Mouse (Mus musculus) thymus, adult 2 months (tissue): ENCODE results near the gene Cog6.

ENCODE experiments used
- CTCF ChIP-seq: fragments of 200-500 bp; IDR thresholded peaks from 2 replicates; pipeline ENCODE4 v1.5.1; 2012; ENCODE audit warnings: mild to moderate bottlenecking, control low read depth, low read length, moderate library complexity, borderline replicate concordance; ENCODE audit not compliant: control insufficient read depth, poor library complexity, insufficient read depth; ENCODE audit errors: extremely low read depth
- POLR2A ChIP-seq: fragments of 200-500 bp; IDR thresholded peaks from 2 replicates; pipeline ENCODE4 v1.6.1; 2012; ENCODE audit warnings: mild to moderate bottlenecking, low read length, control low read depth, moderate library complexity; ENCODE audit not compliant: control insufficient read depth, poor library complexity, insufficient read depth; ENCODE audit errors: extremely low read depth

- TF ChIP-seq POLR2A = no peak
- no peak for TF ChIP-seq CTCF
Measured at GRCm38 (mm10) chr3:52958444-52959120, 58.5 kb downstream of the Cog6 start.
